Mouse (Mus musculus) erythroid progenitor cell, adult 5-6 weeks (primary cell): ENCODE data around the gene Nav2. TPM values are rescaled to one million over a fixed set of nuclear protein-coding genes. Genes with fewer than 3 reads are reported as not detected.

ENCODE experiments used
- ATAC-seq: replicated peaks from 2 replicates; pipeline ENCODE4 v1.8.0; 2016; ENCODE audit warnings: moderate number of reproducible peaks, mild to moderate bottlenecking, moderate TSS enrichment, inconsistent platforms; ENCODE audit not compliant: poor library complexity, low FRiP score, severe bottlenecking
- total RNA-seq, 2 experiments: library from RNA; stranded (forward) in 1 of 2; stranded (reverse) in 1 of 2; fragments of 150-400 nt in 1 of 2; fragments of 186-747, 209-891 nt in 1 of 2; gene quantifications; 2 replicates each; pipeline versions ENCODE4 v1.2.3 to v1.2.4; 2015 to 2017; ENCODE audit warnings: low replicate concordance in 2 of 2

Nav2 gene
- total RNA-seq, 2 experiments from 2014 or later, result 3.1 to 29.8 TPM

DNA sequence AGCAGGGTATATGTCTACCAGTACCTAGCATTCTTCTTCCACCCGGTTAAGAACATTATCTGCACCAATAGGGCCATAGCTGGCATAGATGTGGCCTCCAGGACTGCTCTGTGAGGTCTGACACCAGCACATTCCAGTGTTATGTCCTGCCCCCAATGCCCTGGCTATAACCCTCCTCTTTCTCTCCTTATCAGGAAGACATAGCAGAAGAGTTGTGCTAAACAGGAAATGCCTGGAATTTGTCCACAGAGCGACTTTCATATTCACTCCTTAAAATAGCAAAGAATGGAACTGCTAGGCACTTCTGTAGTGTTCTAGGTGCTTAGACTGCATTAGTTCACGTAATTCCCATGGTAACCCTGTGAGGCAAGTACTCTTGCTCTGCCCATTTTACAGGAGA lies 16.7 kb downstream of the Nav2 start:
- no peak for ATAC-seq

DNA sequence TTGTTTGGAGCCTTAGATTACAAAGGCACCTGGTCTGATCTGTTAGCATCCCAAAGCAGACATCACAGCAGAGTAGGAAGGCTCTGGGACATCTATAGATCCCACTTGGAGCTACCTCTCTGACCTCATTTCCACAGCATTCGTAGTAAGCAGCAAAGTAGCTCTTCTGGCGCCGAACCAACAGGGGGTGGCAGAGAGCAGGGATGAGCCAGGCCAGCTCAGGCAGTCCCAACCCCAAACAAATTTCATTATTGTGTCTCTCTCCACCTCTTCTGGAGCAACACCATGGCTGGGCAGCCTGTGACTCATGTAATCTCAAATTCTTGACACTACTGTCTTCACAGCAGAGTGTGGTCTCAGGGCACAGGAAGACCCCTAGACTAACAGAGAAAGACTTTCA lies 19.8 kb downstream of the Nav2 start:
- ATAC-seq, result peak; percentile 78

DNA sequence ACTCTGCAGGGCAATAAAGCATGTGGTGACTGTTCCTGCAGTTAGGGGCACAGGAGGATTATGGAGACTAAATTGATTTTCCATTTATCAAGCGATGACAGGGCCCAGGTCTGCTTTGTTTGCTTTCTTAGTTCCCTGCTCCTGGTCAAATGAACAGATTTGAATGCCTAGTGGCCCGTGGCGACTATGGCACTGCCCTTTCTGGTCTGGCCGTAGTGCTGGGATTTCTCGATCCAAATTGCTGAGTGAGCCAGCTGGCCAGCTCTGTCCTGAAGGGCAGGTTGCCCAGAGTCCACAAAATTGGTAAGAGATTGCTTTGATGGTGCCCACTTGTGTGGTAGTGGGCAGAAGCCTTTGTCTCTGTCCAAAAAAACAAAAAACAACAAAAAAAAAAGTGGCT lies 21.9 kb downstream of the Nav2 start:
- ATAC-seq, result no peak

DNA sequence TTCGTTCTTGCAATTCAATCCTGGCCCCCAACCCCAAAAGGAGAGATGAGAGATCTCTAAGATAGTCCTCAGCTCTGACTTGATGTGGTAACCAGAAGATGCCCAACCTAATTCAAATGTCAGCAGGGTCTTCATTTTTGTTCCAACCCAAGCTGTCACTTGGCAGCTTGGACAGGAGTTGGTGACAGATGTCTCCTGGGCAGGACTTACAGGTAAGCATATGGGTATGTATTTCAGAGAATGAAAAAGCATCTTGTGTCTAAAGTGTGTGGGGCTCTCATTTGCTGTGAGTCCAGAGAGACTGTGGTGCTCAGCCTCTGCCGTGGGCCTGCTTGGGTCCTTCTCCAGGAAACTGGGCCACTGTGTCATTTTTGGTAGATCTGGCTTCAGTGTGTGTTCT lies 23.6 kb downstream of the Nav2 start:
- no peak for ATAC-seq

DNA sequence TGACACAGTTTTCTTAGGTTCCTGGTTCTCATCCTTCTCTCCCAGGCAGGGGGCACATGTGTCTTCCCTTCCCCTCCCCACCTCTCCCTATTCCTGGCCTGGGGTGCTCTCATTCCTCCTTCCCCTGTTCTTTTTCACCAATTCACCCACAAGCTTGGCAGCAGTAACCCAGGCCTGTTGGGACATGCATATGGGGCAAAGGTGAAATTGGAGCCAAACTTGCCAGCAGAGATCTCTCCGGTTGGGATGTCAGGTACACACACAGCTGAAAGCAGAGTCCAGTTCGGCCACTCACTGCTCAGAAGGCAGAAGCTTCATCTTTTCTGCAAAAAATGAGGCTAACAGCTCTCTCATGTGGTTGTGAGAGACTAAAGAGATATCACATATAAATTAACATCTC lies 26.3 kb downstream of the Nav2 start:
- ATAC-seq, result no peak

DNA sequence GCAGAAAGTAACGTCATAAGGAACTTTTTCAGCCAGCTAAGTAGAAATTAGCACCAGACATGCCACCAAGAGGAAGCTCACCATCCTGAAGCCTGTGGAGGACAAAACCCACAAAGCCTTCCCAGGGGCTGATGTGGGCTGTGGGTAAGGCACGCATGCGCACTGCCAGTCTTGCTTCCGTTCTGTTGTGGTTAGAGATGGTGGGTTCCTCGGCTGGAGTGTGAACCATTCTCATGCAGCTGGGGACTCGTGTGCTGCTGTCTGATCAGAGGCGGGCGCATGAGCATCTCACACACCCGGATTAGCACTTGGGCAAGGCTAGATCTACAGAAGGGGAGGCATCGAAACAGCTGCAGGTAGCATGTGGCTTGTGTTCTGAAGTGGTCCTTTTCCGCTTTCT lies 29.0 kb downstream of the Nav2 start:
- no peak for ATAC-seq

DNA sequence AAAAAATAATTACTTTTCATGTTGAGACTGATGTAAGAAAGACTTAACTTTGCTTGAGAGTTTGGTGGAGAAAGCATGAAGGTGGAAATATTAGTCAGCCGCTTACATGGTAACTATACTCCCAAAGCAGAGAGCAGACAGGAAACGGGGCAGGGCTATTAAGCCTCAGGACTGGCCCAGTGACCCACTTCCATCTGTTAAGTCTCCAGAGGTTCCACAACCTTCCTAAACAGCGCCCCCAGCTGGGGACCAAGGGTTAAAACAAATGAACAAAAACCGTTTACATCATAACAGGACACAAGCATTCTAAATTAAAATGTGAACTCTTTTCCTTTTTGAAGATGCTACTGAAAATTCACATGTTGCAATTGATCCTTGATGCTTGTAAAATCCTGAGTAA lies 29.7 kb downstream of the Nav2 start:
- no peak for ATAC-seq

DNA sequence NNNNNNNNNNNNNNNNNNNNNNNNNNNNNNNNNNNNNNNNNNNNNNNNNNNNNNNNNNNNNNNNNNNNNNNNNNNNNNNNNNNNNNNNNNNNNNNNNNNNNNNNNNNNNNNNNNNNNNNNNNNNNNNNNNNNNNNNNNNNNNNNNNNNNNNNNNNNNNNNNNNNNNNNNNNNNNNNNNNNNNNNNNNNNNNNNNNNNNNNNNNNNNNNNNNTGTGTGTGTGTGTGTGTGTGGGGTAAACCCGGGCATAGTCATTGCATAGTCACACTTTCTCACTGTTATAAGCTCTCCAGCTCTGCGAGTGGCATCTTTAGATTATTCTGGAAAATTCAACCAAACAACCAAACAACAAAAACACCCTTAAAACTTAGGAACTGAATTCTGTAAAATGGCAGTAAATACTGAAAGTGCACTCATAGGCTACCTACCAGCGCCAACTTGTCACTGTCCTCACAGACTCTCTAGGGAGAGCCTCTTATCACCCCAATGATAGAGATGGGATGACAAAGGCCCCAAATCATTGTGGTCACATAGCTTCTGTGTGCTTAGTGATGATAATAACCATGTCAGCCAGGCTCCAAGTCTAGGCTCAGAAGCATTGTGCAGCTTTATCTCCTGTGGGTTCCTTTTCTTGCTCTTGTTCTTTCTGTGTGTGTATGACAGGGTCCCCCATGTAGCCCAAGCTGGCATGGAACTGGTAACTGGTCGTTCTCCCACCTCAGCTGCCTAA lies 40.0 kb downstream of the Nav2 start:
- peak; percentile 49; the same call in 1 of the 2 replicates for ATAC-seq

DNA sequence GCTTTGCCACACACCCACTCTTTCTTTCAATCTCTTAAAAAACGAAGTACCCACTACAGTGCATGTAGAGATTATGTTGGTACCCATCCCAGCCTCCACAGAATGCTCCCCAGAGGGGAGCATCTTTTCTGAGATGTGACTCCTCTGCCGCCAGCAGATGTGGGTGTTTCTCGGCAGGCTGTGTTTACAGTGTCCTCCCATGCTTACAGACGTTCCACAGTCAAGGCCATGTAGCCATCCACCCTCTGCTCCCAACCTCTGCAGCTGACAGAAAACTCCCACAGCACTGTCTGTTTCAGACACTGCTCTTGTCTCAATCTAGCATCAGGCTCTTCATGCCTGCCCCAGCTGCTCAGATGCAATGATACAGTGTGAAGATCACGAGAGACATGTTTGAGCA lies 46.0 kb downstream of the Nav2 start:
- no peak for ATAC-seq

DNA sequence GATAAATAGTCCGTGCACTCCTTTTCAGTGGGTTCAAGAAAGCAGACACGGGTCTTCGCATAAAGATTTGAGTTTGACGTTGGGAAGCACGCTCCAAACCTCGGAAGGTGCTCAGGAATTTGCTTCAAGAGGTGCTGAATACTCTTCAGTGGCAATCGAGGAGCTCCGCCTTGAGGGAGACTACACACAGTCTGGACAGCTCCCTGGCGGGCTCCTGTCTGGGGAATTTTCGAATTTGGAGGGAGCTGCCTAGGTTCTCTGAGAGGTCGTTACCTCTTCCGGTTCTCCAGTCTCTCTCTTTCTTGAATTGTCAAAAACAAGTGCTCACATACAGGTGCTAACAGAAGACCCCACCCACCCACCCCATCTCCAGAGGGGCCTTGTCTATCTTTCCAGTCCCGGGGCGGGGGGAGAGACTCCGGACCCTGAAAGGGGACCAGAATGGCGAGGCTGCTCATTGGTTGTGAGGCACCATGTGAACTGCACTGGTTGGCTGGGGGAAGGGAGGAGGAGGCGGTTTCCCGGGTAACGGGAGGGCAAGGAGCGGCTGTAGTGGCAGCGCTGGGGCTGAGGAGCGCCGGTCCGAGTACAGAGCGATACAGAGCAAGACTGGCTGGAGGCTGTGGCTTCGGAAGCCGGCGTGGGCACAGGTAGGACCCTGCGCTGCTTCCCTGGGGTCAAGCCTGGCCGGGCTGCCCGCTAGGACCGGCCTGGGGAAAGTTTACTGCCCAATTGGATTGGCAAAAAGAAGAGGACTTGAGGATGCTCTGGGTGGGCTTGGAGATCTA lies 50.2 kb downstream of the Nav2 start:
- ATAC-seq, result no peak

DNA sequence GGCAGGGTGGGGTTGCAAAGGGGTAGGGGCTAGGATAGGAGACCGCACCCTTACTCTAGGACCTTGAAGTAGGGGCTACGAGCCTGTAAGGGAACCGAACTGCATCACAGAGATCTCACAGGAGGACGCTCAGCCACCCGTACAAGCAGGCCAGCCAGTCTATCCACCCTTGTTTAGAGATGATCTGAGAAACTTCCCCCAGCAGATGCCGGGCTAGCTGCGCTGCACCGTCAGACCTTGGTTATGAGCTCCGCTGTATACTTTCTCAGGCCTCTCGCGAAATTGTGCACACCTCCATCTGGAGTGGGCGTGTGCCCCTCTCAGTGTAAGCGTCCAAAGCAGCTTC lies 50.8 kb downstream of the Nav2 start:
- ATAC-seq, result no peak

DNA sequence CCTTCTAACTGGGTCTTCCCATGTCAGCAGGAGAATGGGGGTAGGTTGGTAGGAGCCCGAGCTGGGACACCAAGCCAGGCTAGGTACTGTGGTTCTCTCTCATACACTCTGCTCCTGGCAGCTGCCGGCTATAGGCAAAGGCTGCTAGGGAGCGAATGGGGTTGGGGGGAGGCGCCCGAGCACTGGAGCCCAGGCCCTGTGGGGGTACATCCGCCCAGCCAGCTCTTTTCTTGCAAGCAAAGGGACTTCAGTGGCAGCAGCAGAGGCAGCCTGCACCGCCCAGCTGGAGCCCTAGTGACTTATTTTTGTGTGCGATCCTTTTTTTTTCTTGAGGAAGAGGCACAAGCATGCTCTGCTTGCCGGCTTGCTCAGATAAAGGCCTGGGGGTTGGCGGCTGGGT lies 51.6 kb downstream of the Nav2 start:
- ATAC-seq, result no peak; the same call in 1 of the 2 replicates

DNA sequence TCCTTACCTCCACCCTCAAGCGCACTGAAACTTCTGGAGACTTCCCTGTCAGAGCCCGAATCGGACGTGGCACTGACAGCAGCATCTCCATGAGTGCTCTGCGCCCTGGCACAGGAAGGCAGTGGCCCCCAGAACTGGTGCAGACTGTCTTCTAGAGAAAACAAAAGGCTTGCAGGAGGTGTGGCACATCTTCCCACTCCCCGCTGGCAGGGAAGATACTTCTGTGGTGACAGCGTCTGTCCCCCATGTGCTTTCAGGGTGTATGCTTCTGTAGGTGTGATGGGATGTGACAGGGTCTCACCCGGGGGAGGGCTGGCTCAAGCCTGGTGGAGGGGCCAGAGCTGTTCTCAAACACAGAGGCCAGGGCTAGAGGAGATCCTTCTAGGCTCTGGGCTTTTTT lies 53.0 kb downstream of the Nav2 start:
- no peak for ATAC-seq

DNA sequence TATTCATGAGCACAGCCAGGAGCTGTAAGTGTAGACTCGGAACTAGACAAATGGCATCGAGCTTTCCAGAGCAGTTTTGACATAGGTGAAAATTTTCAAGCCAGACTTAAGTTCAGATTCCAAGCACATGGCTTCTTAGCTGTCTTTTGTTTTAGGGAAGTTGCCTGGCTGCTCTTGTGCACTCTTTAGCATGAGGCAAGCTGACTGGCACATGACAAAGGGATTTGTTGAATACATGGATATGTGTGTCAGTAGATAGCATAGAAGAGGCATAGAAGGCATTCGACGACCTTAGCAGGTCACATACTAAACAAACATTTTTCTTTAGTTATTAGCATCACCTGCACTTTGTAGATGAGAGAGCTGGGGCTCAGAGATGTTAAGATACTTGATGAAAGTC lies 53.4 kb downstream of the Nav2 start:
- no peak for ATAC-seq

DNA sequence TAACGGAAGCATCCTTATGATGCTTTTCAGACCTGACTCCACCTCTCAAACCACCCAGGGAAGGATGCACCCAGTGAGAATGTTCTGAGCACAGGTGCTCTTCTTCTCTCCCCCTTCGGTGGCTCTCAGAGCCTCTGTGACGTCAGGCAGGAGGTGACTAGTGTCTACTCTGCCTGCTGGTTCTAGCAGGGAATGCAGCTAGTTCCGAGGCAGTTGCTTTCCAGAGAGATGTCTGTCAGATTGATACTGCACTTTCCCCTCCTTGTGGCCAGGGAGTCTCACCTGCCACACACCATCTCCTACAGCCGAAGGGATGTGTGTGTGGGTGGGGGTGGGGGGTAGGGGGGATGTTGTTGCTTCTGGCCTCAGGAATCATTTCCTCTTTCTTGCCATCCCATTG lies 54.6 kb downstream of the Nav2 start:
- no peak for ATAC-seq

DNA sequence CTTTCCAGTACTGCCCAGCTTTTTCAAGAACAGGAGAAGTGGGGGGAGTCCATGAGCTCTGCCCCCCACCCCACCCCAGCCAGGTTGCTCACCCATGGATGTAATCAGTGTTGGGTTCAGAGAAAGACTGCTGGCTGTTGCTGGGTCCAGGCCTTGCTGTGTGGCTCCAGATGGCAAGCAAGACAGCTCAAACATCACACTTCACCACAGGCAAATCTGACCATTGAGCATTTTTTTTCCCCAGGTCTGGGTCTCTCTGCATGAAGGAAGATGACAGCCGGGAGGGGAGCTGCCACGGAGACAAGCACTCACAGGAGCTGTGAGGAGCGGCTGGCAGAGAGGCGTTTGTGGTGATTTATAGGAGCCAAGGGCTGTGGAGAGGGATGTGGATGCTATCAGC lies 55.0 kb downstream of the Nav2 start:
- no peak for ATAC-seq

DNA sequence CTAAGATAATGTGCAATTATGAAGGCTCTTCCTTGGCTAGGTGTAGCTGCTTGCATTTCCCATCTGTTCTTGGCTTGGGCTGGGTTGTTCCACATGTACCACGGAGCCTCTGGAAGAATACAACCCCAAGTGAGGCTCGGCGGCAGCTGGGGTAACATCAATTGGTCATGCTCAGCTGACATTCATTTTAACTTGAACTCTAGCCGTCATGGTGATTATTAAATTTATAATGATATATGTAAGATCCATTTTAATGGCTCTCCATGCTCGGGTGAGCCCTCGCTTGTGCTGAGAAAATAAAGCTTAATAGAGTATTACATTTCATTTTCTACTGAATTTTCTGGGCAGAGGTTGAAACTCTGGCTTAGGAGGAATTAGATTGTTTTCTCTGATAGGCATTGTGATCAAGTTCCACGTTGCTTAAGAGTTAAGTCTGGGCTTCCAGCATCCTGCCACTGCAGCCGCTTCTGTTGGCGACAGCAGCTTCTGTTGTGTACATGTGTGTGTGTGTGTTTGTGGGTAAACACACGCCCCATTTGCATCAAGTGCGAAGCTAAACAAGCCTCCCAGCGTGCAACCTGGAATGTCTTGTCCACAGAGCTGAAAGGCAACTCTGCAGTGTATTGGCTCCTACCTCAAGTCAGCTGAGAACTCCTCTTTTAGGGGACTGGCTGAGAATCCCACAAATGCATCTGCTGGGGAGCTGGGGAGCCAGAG lies 57.4 kb downstream of the Nav2 start:
- no peak for ATAC-seq

DNA sequence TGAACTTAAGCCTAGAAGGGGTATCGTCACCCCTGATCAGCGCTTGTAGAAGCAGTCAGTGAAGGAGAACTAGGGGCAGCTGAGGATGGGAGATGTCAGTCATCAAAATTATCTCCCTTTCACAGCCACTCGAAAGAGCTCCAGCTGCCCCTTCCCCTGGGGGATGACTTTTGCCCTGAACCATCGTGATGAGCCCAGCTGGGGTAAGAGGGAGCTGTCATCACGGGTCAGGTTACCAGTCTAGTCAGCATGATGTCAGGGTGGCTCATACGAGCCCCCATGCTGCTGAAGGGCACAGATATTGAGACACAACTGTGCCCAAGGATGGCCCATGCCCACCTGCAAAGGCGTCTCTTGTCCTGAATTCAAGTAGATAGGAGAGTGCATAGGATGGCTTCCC lies 72.5 kb downstream of the Nav2 start:
- ATAC-seq, result no peak

DNA sequence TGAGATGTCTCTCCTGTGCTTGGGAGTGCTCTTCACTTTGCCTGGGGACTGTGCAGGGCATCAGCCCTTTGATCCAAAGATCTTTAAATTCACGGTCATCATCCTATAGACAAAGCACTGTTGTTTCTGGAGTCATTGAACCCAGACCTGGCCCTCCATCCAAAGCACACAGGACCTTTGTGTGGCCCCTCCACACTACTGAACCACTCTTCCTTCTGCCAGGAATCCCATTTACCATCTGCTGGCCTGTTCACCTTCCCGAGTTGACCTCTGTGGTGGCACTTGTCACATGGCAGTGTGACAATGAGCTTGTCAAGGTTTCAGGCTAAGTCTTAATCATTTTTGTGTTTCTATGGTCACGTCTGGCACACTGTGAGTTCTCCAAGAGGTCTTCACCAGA lies 73.3 kb downstream of the Nav2 start:
- no peak for ATAC-seq

DNA sequence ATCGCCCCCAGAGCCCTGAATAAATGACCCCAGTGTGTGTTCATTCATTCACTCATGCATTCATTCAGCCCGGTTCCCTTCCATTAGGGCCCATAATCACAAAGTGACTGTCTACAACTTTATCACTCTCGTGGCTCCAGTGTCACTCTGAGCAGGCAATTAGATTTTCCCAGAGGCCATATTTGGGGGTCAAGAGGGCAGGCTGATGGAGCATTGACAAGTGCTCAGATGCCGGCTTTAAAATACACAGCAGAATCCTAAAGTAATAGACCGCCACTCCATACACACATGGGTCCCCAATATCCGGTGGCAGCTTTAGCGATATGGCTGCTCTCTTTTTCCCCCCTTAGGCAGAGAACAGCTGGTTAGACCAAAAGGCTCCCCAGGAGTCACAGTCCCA lies 74.1 kb downstream of the Nav2 start:
- ATAC-seq, result no peak

DNA sequence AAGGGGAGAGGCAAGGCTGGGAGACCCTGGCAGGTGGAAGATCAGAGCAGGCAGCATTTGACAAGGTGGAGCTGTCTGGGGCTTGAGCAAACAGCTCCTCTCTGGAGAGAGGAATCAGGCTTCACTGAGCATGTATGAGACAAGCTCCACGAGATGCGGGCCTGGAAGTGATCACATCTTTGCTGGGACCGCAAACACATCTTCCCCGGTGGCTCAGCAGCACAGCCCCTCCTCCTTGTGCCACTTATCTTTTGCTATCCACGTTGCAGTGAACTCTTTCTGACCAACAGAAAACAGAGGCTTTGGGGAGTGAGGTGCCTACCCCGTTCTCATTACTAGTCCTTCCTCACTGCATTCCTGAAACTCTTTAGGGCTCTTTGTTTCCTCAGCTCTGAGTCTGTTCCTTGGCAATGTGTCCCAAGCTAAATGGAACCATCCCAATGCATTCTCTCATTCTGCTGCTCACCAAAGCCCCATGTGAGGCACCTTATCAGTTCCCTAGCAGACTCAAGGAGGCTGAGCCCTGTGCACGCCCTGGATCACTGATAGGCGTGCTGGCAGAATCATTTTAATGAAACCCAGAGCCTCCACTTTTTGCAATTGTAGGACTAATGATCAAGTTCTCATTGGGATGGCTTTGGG lies 83.5 kb downstream of the Nav2 start:
- peak; percentile 91 for ATAC-seq
